Mouse (Mus musculus) small intestine, adult 2 months (tissue): ENCODE measurements around the gene Ckb. TPM values are rescaled to one million over a fixed set of nuclear protein-coding genes. Genes with fewer than 3 reads are reported as not detected.

ENCODE experiments used
- H3K27ac ChIP-seq: fragments of 200-500 bp; 2 replicates; pipeline ENCODE4 v1.5.1; 2012; ENCODE audit warnings: low read depth, low read length, control low read depth, inconsistent platforms; ENCODE audit not compliant: insufficient read depth
- H3K27me3 ChIP-seq: fragments of 200-500 bp; 2 replicates; pipeline ENCODE4 v1.6.1; 2012; ENCODE audit warnings: mild to moderate bottlenecking, moderate library complexity, low read length, inconsistent platforms; ENCODE audit not compliant: control insufficient read depth, insufficient read depth
- H3K36me3 ChIP-seq: fragments of 200-500 bp; 2 replicates; pipeline ENCODE4 v1.6.1; 2012; ENCODE audit warnings: mild to moderate bottlenecking, low read length, control low read depth, inconsistent platforms; ENCODE audit not compliant: control insufficient read depth, insufficient read depth
- H3K4me1 ChIP-seq: fragments of 200-500 bp; 2 replicates; pipeline ENCODE4 v1.6.1; 2012; ENCODE audit warnings: low read length, inconsistent platforms, mixed read lengths; ENCODE audit not compliant: control insufficient read depth, insufficient read depth, insufficient read length
- H3K4me3 ChIP-seq: fragments of 200-500 bp; 2 replicates; pipeline ENCODE4 v1.5.1; 2012; ENCODE audit warnings: low read depth, mild to moderate bottlenecking, control low read depth, inconsistent platforms, low read length, moderate library complexity
- CTCF ChIP-seq: fragments of 200-500 bp; IDR thresholded peaks from 2 replicates; pipeline ENCODE4 v1.5.1; 2012; ENCODE audit warnings: low read depth, mild to moderate bottlenecking, control low read depth, inconsistent platforms, low read length, moderate library complexity, mixed read lengths; ENCODE audit not compliant: insufficient replicate concordance, insufficient read length; ENCODE audit errors: extremely low read depth
- POLR2A ChIP-seq: fragments of 200-500 bp; IDR thresholded peaks from 2 replicates; pipeline ENCODE4 v1.6.1; 2012; ENCODE audit warnings: low read depth, mild to moderate bottlenecking, control low read depth, inconsistent platforms, low read length, moderate library complexity
- WGBS: fragments of 180-500 bp; shearing (Covaris S2); methylation state at CpG from one replicate; pipeline ENCODE4 v1.1.7; 2018; 5-methylcytosine and 5-hydroxymethylcytosine counted together
- polyA plus RNA-seq: library from polyadenylated mRNA; depleted of rRNA; stranded (reverse); fragments of >200 nt; gene quantifications from 2 replicates; pipeline ENCODE4 v1.2.3, GENCODE M21; 2012; rRNA removed

Gene Ckb
- polyA plus RNA-seq, 1 experiment = 599 TPM

- Histone ChIP-seq H3K27me3 (no peaks in the 10 kb centered on the region), H3K36me3 (peaks cover 23% of the 10 kb centered on the region), H3K4me1 (no peaks in the 10 kb centered on the region), H3K4me3 (no peak overlapping the region), H3K27ac (no peak overlapping the region)
- 81% methylated on average over 4 of the region's 4 CpGs for WGBS
- TF ChIP-seq POLR2A = no peak
- TF ChIP-seq CTCF = no peak
Observed at GRCm38 (mm10) chr12:111659331-111659730, 12.8 kb downstream of the Ckb start.

- Histone ChIP-seq H3K27ac (no peak overlapping the region), H3K4me3 (no peak overlapping the region), H3K36me3 (peaks cover 26% of the 10 kb centered on the region), H3K27me3 (no peaks in the 10 kb centered on the region), H3K4me1 (no peaks in the 10 kb centered on the region)
- TF ChIP-seq POLR2A (no peak), CTCF (no peak)
- 95% methylated on average over 11 of the region's 11 CpGs for WGBS
Observed at GRCm38 (mm10) chr12:111655695-111656094, 16.4 kb downstream of the Ckb start.

GRCm38 (mm10) chr12:111653434-111653833 lies 18.7 kb downstream of the Ckb start:
- 31% methylated on average over 3 of the region's 3 CpGs for WGBS
- H3K36me3 ChIP-seq = peaks cover 40% of the 10 kb centered on the region
- H3K4me1 ChIP-seq = no peaks in the 10 kb centered on the region
- H3K27me3 ChIP-seq = no peaks in the 10 kb centered on the region
- H3K4me3 ChIP-seq = no peak overlapping the region
- H3K27ac ChIP-seq = no peak overlapping the region
- TF ChIP-seq CTCF (peak; percentile 82; the same call in 1 of the 2 replicates), POLR2A (no peak)

- no peaks in the 10 kb centered on the region for H3K4me1 ChIP-seq
- H3K36me3 ChIP-seq = peaks cover 44% of the 10 kb centered on the region
- H3K4me3 ChIP-seq = no peak overlapping the region
- no peak overlapping the region for H3K27ac ChIP-seq
- 91% methylated on average over 3 of the region's 3 CpGs for WGBS
- TF ChIP-seq CTCF (no peak), POLR2A (no peak)
- H3K27me3 ChIP-seq = no peaks in the 10 kb centered on the region
Observed at GRCm38 (mm10) chr12:111652953-111653352, 19.2 kb downstream of the Ckb start.

DNA sequence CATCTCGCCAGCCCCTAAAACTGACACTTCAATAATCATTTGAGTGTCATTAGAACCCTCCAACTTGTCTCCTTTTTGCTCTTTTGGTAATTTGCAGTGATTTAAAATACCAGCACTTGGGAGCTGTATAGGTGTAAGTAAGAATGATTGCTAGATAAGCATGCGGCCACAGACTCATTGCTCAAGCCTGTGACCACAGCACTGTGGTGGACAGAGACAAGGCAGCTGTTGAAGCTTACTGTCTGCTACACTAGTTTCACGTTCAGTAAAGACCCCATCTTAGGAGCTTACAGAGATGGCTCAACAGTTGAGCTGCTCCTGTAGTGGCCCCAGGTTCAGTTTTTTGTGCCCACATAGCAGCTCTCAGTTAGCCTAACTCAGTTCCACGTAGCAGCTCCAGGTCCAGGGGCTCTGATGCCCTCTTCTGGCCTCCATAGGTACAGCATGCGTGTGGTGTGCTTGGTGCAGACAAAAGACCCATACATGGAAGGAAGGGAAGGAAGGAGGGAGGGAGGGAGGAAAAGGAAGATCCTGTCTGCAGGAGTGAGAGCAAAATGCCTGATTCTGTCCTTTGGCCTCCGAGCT lies 24.0 kb downstream of the Ckb start:
- H3K27me3 ChIP-seq = no peaks in the 10 kb centered on the region
- WGBS = 58% methylated on average over 6 of the region's 6 CpGs
- H3K4me1 ChIP-seq = no peaks in the 10 kb centered on the region
- H3K4me3 ChIP-seq = no peak overlapping the region
- H3K27ac ChIP-seq = no peak overlapping the region
- TF ChIP-seq CTCF (peak; percentile 65; the same call in 1 of the 2 replicates), POLR2A (no peak)
- H3K36me3 ChIP-seq = peaks cover 59% of the 10 kb centered on the region

Other genes with a start within 250 kb of the Ckb start
- gene Tnfaip2, start 229.9 kb downstream of the Ckb start, polyA plus RNA-seq = 10.2 and 16.4 TPM in 2 replicates
- 0.43 and 0.53 TPM in 2 replicates for gene Gm266, start 186.5 kb downstream of the Ckb start, polyA plus RNA-seq
- gene Eif5, start 134.3 kb downstream of the Ckb start, polyA plus RNA-seq = 25.8 and 55.8 TPM in 2 replicates
- 9.8 and 19.3 TPM in 2 replicates for gene Mark3, start 97.8 kb downstream of the Ckb start, polyA plus RNA-seq
- gene Trmt61a, start 5.8 kb upstream of the Ckb start, polyA plus RNA-seq = 24.9 and 33.6 TPM in 2 replicates
- gene Bag5, start 40.9 kb upstream of the Ckb start, polyA plus RNA-seq = 3.4 and 5.5 TPM in 2 replicates
- 12.1 and 16.7 TPM in 2 replicates for gene Apopt1, start 40.9 kb upstream of the Ckb start, polyA plus RNA-seq
- 37.2 and 55.8 TPM in 2 replicates for gene Klc1, start 86.5 kb upstream of the Ckb start, polyA plus RNA-seq
- 6.5 and 9.3 TPM in 2 replicates for gene Xrcc3, start 141.5 kb upstream of the Ckb start, polyA plus RNA-seq
- 59.5 and 146 TPM in 2 replicates for gene Zfyve21, start 141.8 kb upstream of the Ckb start, polyA plus RNA-seq
- gene Ppp1r13b, start 235.8 kb upstream of the Ckb start, polyA plus RNA-seq = 12.2 and 22.8 TPM in 2 replicates